Mouse (Mus musculus) kidney, adult 2 months (tissue): ENCODE measurements around the gene Sptbn1.

Experiments used
- CTCF ChIP-seq: fragments of 200-500 bp; conservative IDR thresholded peaks from 2 replicates; pipeline ENCODE4 v1.5.1; 2011; ENCODE audit warnings: low read depth, mild to moderate bottlenecking, control low read depth, low read length, moderate library complexity, mixed read lengths; ENCODE audit not compliant: insufficient read depth, insufficient read length
- POLR2A ChIP-seq: fragments of 200-500 bp; IDR thresholded peaks from one replicate; pipeline ENCODE4 v1.6.1; 2011; ENCODE audit warnings: low read depth, low read length, control low read depth

GRCm38 (mm10) chr11:30256491-30256890 lies 11.5 kb downstream of the Sptbn1 start:
- TF ChIP-seq CTCF (no peak), POLR2A (no peak)
